Mouse (Mus musculus): ENCODE measurements at regions not wholly inside any gene's neighbourhood (a gene's known extent, or its start where the extent isn't known, plus 50 kb on each side); places are given as distances from the start of the nearest gene placed in this dataset.
"Not testable (repeated sequence)": the region's sequence is repeated elsewhere in the genome, so short reads cannot be mapped to it uniquely, and the experiment has no call there.

- DNase-seq (ENCODE audit: low spot score in 2 of 2): no peak
These were observed 66.5 kb upstream of the Adam6b start for GRCm38 (mm10) chr12:113422736-113423254.

- no peak for DNase-seq (ENCODE audit: low spot score in 2 of 2)
These were observed 65.3 kb upstream of the Adam6b start for GRCm38 (mm10) chr12:113423736-113424597.

- not testable (repeated sequence) for DNase-seq (ENCODE audit: low spot score in 2 of 2)
These were observed 64.6 kb upstream of the Adam6b start for GRCm38 (mm10) chr12:113424598-113425208.

GRCm38 (mm10) chr12:113425209-113426070 lies 63.9 kb upstream of the Adam6b start:
- DNase-seq (ENCODE audit: low spot score in 2 of 2): no peak

- no peak for DNase-seq (ENCODE audit: low spot score in 2 of 2)
These were observed 62.7 kb upstream of the Adam6b start for GRCm38 (mm10) chr12:113426636-113427035.

GRCm38 (mm10) chr12:113427339-113427738 lies 62.0 kb upstream of the Adam6b start:
- DNase-seq (ENCODE audit: low spot score in 2 of 2): no peak

GRCm38 (mm10) chr12:113428461-113428860 lies 60.9 kb upstream of the Adam6b start:
- DNase-seq (ENCODE audit: low spot score in 2 of 2): no peak

- no peak for DNase-seq (ENCODE audit: low spot score in 2 of 2)
These were observed 60.4 kb upstream of the Adam6b start for GRCm38 (mm10) chr12:113428901-113429300.

GRCm38 (mm10) chr12:113430340-113430739 lies 59.0 kb upstream of the Adam6b start:
- no peak for DNase-seq (ENCODE audit: low spot score in 2 of 2)
